Mouse (Mus musculus): ENCODE results near the gene Nhsl2. TPM values are rescaled to one million over a fixed set of nuclear protein-coding genes. Genes with fewer than 3 reads are reported as not detected.
"Not testable (repeated sequence)": the region's sequence is repeated elsewhere in the genome, so short reads cannot be mapped to it uniquely, and the experiment has no call there.

The Nhsl2 gene
- polyA plus RNA-seq, 1 experiment from 2014 or later = 14.8 TPM

GRCm38 (mm10) chrX:102081573-102082279, 232.5 kb downstream of the Nhsl2 start:
- H3K4me3 ChIP-seq (ENCODE audit: low read depth, low read length) = no peak overlapping the region
- H3K27me3 ChIP-seq (ENCODE audit: control insufficient read depth, insufficient read depth, low read length) = no peaks in the 10 kb centered on the region
- no peak overlapping the region for H3K4me2 ChIP-seq (ENCODE audit: low read depth, low read length)
- H3K4me1 ChIP-seq (ENCODE audit: control insufficient read depth, insufficient read depth, low read length) = no peaks in the 10 kb centered on the region
- no peaks in the 10 kb centered on the region for H3K9me3 ChIP-seq (replicated peaks; ENCODE audit: control insufficient read depth, low read length)
- no peak overlapping the region for H3K9ac ChIP-seq (replicated peaks; ENCODE audit: low read length)
- ATAC-seq (replicated peaks; ENCODE audit: insufficient number of reproducible peaks, low FRiP score, low TSS enrichment, low read depth) (peak; percentile 92), DNase-seq (ENCODE audit: low spot score) (peak; percentile 73)
- peak overlapping the region; percentile 56 for H3K27ac ChIP-seq (replicated peaks; ENCODE audit: low read depth, low read length)
- WGBS = 47% methylated on average over 7 of the region's 7 CpGs
- H3K36me3 ChIP-seq (replicated peaks; ENCODE audit: control insufficient read depth, insufficient read depth, low read depth, low read length) = no peaks in the 10 kb centered on the region

DNA sequence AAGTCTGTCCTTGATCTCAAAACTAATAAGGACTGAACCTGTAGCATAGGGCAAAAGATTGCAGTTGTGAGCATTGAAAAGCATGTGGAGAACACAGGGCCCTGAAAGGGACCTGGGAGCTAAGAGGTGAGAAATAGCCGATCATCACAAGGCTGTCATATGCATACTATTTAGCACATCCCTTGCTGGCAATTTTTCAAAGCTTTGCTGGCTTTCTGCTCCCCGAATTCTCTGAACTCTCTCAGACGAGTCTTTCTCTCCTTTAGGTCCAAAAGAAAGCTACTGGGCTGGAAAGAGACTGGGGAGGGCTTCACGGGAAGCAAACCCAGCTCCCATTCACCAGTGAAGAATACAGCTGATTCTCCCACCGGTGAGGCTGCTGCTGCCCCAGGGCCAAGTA, 233.2 kb downstream of the Nhsl2 start:
- no peaks in the 10 kb centered on the region for H3K36me3 ChIP-seq (replicated peaks; ENCODE audit: control insufficient read depth, insufficient read depth, low read depth, low read length)
- no peaks in the 10 kb centered on the region for H3K9me3 ChIP-seq (replicated peaks; ENCODE audit: control insufficient read depth, low read length)
- H3K27ac ChIP-seq (replicated peaks; ENCODE audit: low read depth, low read length) = peak overlapping the region; percentile 56; the same call in 1 of the 2 replicates
- DNase-seq (ENCODE audit: low spot score) = no peak
- no peaks in the 10 kb centered on the region for H3K4me1 ChIP-seq (ENCODE audit: control insufficient read depth, insufficient read depth, low read length)
- WGBS = 45% methylated on average over 5 of the region's 5 CpGs
- no peaks in the 10 kb centered on the region for H3K27me3 ChIP-seq (ENCODE audit: control insufficient read depth, insufficient read depth, low read length)
- ATAC-seq (replicated peaks; ENCODE audit: insufficient number of reproducible peaks, low FRiP score, low TSS enrichment, low read depth) = no peak
- no peak overlapping the region for H3K4me2 ChIP-seq (ENCODE audit: low read depth, low read length)
- H3K4me3 ChIP-seq (ENCODE audit: low read depth, low read length) = no peak overlapping the region
- H3K9ac ChIP-seq (replicated peaks; ENCODE audit: low read length) = no peak overlapping the region

- H3K9me3 ChIP-seq (replicated peaks; ENCODE audit: control insufficient read depth, low read length) = no peaks in the 10 kb centered on the region
- WGBS = 90% methylated on average over 8 of the region's 8 CpGs
- ATAC-seq (replicated peaks; ENCODE audit: insufficient number of reproducible peaks, low FRiP score, low TSS enrichment, low read depth) (no peak), DNase-seq (ENCODE audit: low spot score) (no peak)
- H3K4me1 ChIP-seq (ENCODE audit: control insufficient read depth, insufficient read depth, low read length) = no peaks in the 10 kb centered on the region
- H3K36me3 ChIP-seq (replicated peaks; ENCODE audit: control insufficient read depth, insufficient read depth, low read depth, low read length) = no peaks in the 10 kb centered on the region
- H3K9ac ChIP-seq (replicated peaks; ENCODE audit: low read length) = no peak overlapping the region
- H3K4me2 ChIP-seq (ENCODE audit: low read depth, low read length) = no peak overlapping the region
- H3K27me3 ChIP-seq (ENCODE audit: control insufficient read depth, insufficient read depth, low read length) = no peaks in the 10 kb centered on the region
- no peak overlapping the region for H3K27ac ChIP-seq (replicated peaks; ENCODE audit: low read depth, low read length)
- H3K4me3 ChIP-seq (ENCODE audit: low read depth, low read length) = no peak overlapping the region
Measured at GRCm38 (mm10) chrX:102085798-102086443, 236.7 kb downstream of the Nhsl2 start.

DNA sequence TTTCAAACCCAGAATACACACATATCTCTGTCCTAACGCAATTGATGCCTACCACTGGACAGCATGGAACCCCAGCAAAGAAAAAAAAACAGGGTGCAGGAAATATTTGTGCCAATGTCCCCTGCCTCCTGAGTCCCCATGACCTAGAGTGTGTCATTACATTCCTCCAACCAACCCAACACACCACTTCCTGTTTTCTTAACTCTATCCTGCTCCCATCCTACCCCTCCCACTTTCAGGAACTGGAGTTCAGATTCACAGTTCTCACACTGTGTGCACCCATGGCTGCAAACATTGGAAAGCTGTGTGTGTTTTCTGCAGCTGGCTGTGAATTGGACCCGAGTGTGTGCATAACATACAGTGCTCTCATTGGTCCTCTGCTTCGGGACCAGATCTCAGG, 241.4 kb downstream of the Nhsl2 start:
- no peak overlapping the region for H3K27ac ChIP-seq (replicated peaks; ENCODE audit: low read depth, low read length)
- no peak overlapping the region for H3K9ac ChIP-seq (replicated peaks; ENCODE audit: low read length)
- DNase-seq (ENCODE audit: low spot score) (no peak), ATAC-seq (replicated peaks; ENCODE audit: insufficient number of reproducible peaks, low FRiP score, low TSS enrichment, low read depth) (no peak)
- no peak overlapping the region for H3K4me2 ChIP-seq (ENCODE audit: low read depth, low read length)
- no peaks in the 10 kb centered on the region for H3K9me3 ChIP-seq (replicated peaks; ENCODE audit: control insufficient read depth, low read length)
- no peaks in the 10 kb centered on the region for H3K27me3 ChIP-seq (ENCODE audit: control insufficient read depth, insufficient read depth, low read length)
- no peak overlapping the region for H3K4me3 ChIP-seq (ENCODE audit: low read depth, low read length)
- H3K4me1 ChIP-seq (ENCODE audit: control insufficient read depth, insufficient read depth, low read length) = no peaks in the 10 kb centered on the region
- no peaks in the 10 kb centered on the region for H3K36me3 ChIP-seq (replicated peaks; ENCODE audit: control insufficient read depth, insufficient read depth, low read depth, low read length)
- 71% methylated on average over 3 of the region's 3 CpGs for WGBS

GRCm38 (mm10) chrX:102094381-102094904, 245.3 kb downstream of the Nhsl2 start:
- Histone ChIP-seq H3K4me2 (ENCODE audit: low read depth, low read length) (no peak overlapping the region), H3K9me3 (replicated peaks; ENCODE audit: control insufficient read depth, low read length) (no peaks in the 10 kb centered on the region), H3K4me1 (ENCODE audit: control insufficient read depth, insufficient read depth, low read length) (no peaks in the 10 kb centered on the region), H3K36me3 (replicated peaks; ENCODE audit: control insufficient read depth, insufficient read depth, low read depth, low read length) (no peaks in the 10 kb centered on the region), H3K4me3 (ENCODE audit: low read depth, low read length) (no peak overlapping the region), H3K27me3 (ENCODE audit: control insufficient read depth, insufficient read depth, low read length) (no peaks in the 10 kb centered on the region), H3K27ac (replicated peaks; ENCODE audit: low read depth, low read length) (no peak overlapping the region), H3K9ac (replicated peaks; ENCODE audit: low read length) (no peak overlapping the region)
- DNase-seq (ENCODE audit: low spot score) = no peak
- WGBS = 75% methylated on average over 7 of the region's 7 CpGs
- no peak for ATAC-seq (replicated peaks; ENCODE audit: insufficient number of reproducible peaks, low FRiP score, low TSS enrichment, low read depth)

- no peak overlapping the region for H3K9ac ChIP-seq (replicated peaks; ENCODE audit: low read length)
- DNase-seq (ENCODE audit: low spot score) (no peak), ATAC-seq (replicated peaks; ENCODE audit: insufficient number of reproducible peaks, low FRiP score, low TSS enrichment, low read depth) (no peak)
- no peaks in the 10 kb centered on the region for H3K4me1 ChIP-seq (ENCODE audit: control insufficient read depth, insufficient read depth, low read length)
- H3K4me3 ChIP-seq (ENCODE audit: low read depth, low read length) = no peak overlapping the region
- H3K36me3 ChIP-seq (replicated peaks; ENCODE audit: control insufficient read depth, insufficient read depth, low read depth, low read length) = no peaks in the 10 kb centered on the region
- H3K27me3 ChIP-seq (ENCODE audit: control insufficient read depth, insufficient read depth, low read length) = no peaks in the 10 kb centered on the region
- H3K4me2 ChIP-seq (ENCODE audit: low read depth, low read length) = no peak overlapping the region
- 60% methylated on average over 7 of the region's 7 CpGs for WGBS
- H3K9me3 ChIP-seq (replicated peaks; ENCODE audit: control insufficient read depth, low read length) = no peaks in the 10 kb centered on the region
- H3K27ac ChIP-seq (replicated peaks; ENCODE audit: low read depth, low read length) = no peak overlapping the region
Measured at GRCm38 (mm10) chrX:102101886-102102285, 252.7 kb downstream of the Nhsl2 start.

DNA sequence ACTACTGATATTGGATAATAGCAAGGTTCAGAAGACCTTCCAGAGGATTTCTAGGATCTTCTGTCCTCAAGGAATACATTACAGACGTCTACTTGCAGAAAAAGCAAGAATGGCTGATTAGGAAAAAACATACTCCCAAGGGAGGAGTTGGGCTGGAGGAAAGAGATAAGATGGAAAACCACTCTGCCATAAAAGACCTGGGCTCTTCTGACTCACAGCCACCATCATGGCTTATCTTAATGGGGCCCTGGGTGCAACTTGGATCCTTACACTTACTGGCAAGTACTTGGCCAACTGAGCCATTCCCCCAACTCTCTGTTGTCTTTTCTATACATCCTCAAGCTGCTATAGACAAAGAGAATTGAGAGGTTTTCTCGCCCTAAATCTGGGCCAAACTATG, 254.6 kb downstream of the Nhsl2 start:
- H3K27me3 ChIP-seq (ENCODE audit: control insufficient read depth, insufficient read depth, low read length); H3K9ac ChIP-seq (replicated peaks; ENCODE audit: low read length); H3K4me1 ChIP-seq (ENCODE audit: control insufficient read depth, insufficient read depth, low read length); H3K27ac ChIP-seq (replicated peaks; ENCODE audit: low read depth, low read length); H3K4me3 ChIP-seq (ENCODE audit: low read depth, low read length); H3K9me3 ChIP-seq (replicated peaks; ENCODE audit: control insufficient read depth, low read length); ATAC-seq (replicated peaks; ENCODE audit: insufficient number of reproducible peaks, low FRiP score, low TSS enrichment, low read depth); H3K4me2 ChIP-seq (ENCODE audit: low read depth, low read length); DNase-seq (ENCODE audit: low spot score); H3K36me3 ChIP-seq (replicated peaks; ENCODE audit: control insufficient read depth, insufficient read depth, low read depth, low read length): not testable (repeated sequence)
- WGBS = 66% methylated on average over 2 of the region's 2 CpGs

- not testable (repeated sequence) for H3K4me2 ChIP-seq (ENCODE audit: low read depth, low read length); H3K36me3 ChIP-seq (replicated peaks; ENCODE audit: control insufficient read depth, insufficient read depth, low read depth, low read length); H3K9ac ChIP-seq (replicated peaks; ENCODE audit: low read length); H3K9me3 ChIP-seq (replicated peaks; ENCODE audit: control insufficient read depth, low read length); H3K4me3 ChIP-seq (ENCODE audit: low read depth, low read length); H3K4me1 ChIP-seq (ENCODE audit: control insufficient read depth, insufficient read depth, low read length); DNase-seq (ENCODE audit: low spot score); ATAC-seq (replicated peaks; ENCODE audit: insufficient number of reproducible peaks, low FRiP score, low TSS enrichment, low read depth); H3K27me3 ChIP-seq (ENCODE audit: control insufficient read depth, insufficient read depth, low read length); H3K27ac ChIP-seq (replicated peaks; ENCODE audit: low read depth, low read length)
- WGBS = 79% methylated on average over 5 of the region's 5 CpGs
Measured at GRCm38 (mm10) chrX:102109349-102109748, 260.2 kb downstream of the Nhsl2 start.

All from embryonic facial prominence, embryonic 11.5 days (tissue).